Mouse (Mus musculus) cerebellum, adult 2 months (tissue): ENCODE data around the gene Zdhhc12. TPM values are rescaled to one million over a fixed set of nuclear protein-coding genes. Genes with fewer than 3 reads are reported as not detected.

Experiments used
- DNase-seq, 2 experiments: peaks; one replicate each; pipeline ENCODE4 v3.0.0; 2021
- H3K27ac ChIP-seq: fragments of 200-500 bp; 2 replicates; pipeline ENCODE4 v1.5.1; 2012; ENCODE audit warnings: low read length, control low read depth, inconsistent platforms; ENCODE audit not compliant: insufficient read depth
- H3K27me3 ChIP-seq: fragments of 200-500 bp; 2 replicates; pipeline ENCODE4 v1.6.1; 2012; ENCODE audit warnings: inconsistent platforms, mild to moderate bottlenecking, low read length, moderate library complexity; ENCODE audit not compliant: control insufficient read depth, insufficient read depth
- H3K4me1 ChIP-seq: fragments of 200-500 bp; 2 replicates; pipeline ENCODE4 v1.6.1; 2011; ENCODE audit warnings: low read length; ENCODE audit not compliant: control insufficient read depth, insufficient read depth
- H3K4me3 ChIP-seq: fragments of 200-500 bp; replicated peaks from 2 replicates; pipeline ENCODE3; 2011; ENCODE audit warnings: mild to moderate bottlenecking, low read depth, low read length, control low read depth; ENCODE audit not compliant: insufficient read depth
- CTCF ChIP-seq: fragments of 200-500 bp; IDR thresholded peaks from 2 replicates; pipeline ENCODE4 v1.5.1; 2011; ENCODE audit warnings: low read depth, mild to moderate bottlenecking, control low read depth, low read length, moderate library complexity, borderline replicate concordance; ENCODE audit not compliant: insufficient read depth
- POLR2A ChIP-seq: fragments of 200-500 bp; IDR thresholded peaks from 2 replicates; pipeline ENCODE4 v1.6.1; 2011; ENCODE audit warnings: low read length, control low read depth, borderline replicate concordance; ENCODE audit not compliant: insufficient read depth
- WGBS: fragments of 180-500 bp; shearing (Covaris S2); methylation state at CpG from one replicate; pipeline ENCODE4 v1.1.7; 2018; 5-methylcytosine and 5-hydroxymethylcytosine counted together
- polyA plus RNA-seq: library from polyadenylated mRNA; depleted of rRNA; stranded (reverse); fragments of >200 nt; gene quantifications from 2 replicates; pipeline ENCODE4 v1.2.3, GENCODE M21; 2012

Gene Zdhhc12
- polyA plus RNA-seq, 1 experiment = 15.5 TPM

- H3K27ac ChIP-seq = no peak overlapping the region
- no peak overlapping the region for H3K4me3 ChIP-seq
- peaks cover 2% of the 10 kb centered on the region; the same call in 1 of the 2 replicates for H3K4me1 ChIP-seq
- no peaks in the 10 kb centered on the region for H3K27me3 ChIP-seq
- DNase-seq = no peak
- TF ChIP-seq POLR2A = no peak
- WGBS = 90% methylated on average over 4 of the region's 4 CpGs
These were observed 36.7 kb upstream of the Zdhhc12 start for GRCm38 (mm10) chr2:30130156-30130555.

- no peak overlapping the region for H3K27ac ChIP-seq
- H3K27me3 ChIP-seq = no peaks in the 10 kb centered on the region
- WGBS = 31% methylated on average over 2 of the region's 2 CpGs
- no peak overlapping the region for H3K4me3 ChIP-seq
- H3K4me1 ChIP-seq = peaks cover 3% of the 10 kb centered on the region; the same call in 1 of the 2 replicates
- TF ChIP-seq CTCF (peak; percentile 34; the same call in 1 of the 2 replicates), POLR2A (no peak)
- peak in 1 of 2 experiments; percentile 53 for DNase-seq
These were observed 35.3 kb upstream of the Zdhhc12 start for GRCm38 (mm10) chr2:30128789-30129188.

GRCm38 (mm10) chr2:30124472-30125274 is 31.2 kb upstream of the Zdhhc12 start, which contains the start of gene Zer1:
Gene Zer1, minus strand, starts transcription at chr2:30124585.
- H3K27me3 ChIP-seq = no peaks in the 10 kb centered on the region
- WGBS = 5% methylated on average over 31 of the region's 31 CpGs
- DNase-seq = peak; percentile 96
- TF ChIP-seq CTCF = no peak
- peak; percentile 93; the same call in 1 of the 2 replicates for TF ChIP-seq POLR2A
- H3K4me3 ChIP-seq = peak within 1 kb of the TSS; percentile 98
- peaks cover 26% of the 10 kb centered on the region for H3K4me1 ChIP-seq
- H3K27ac ChIP-seq = peak within 1 kb of the TSS; percentile 97

GRCm38 (mm10) chr2:30123729-30124471 is 30.5 kb upstream of the Zdhhc12 start:
- DNase-seq = no peak
- Histone ChIP-seq H3K27ac (peak overlapping the region; percentile 97), H3K27me3 (no peaks in the 10 kb centered on the region), H3K4me3 (peak overlapping the region; percentile 98), H3K4me1 (peaks cover 32% of the 10 kb centered on the region)
- WGBS = under 1% methylated on average over 40 of the region's 44 CpGs
- TF ChIP-seq POLR2A (no peak), CTCF (no peak)

GRCm38 (mm10) chr2:30122766-30123165 is 29.3 kb upstream of the Zdhhc12 start:
- WGBS = 69% methylated on average over 5 of the region's 5 CpGs
- no peak for DNase-seq
- Histone ChIP-seq H3K27ac (no peak overlapping the region), H3K27me3 (no peaks in the 10 kb centered on the region), H3K4me3 (peak overlapping the region; percentile 98), H3K4me1 (peaks cover 32% of the 10 kb centered on the region)
- TF ChIP-seq POLR2A (no peak), CTCF (no peak)

GRCm38 (mm10) chr2:30120269-30120668 is 26.8 kb upstream of the Zdhhc12 start:
- H3K27ac ChIP-seq = no peak overlapping the region
- 47% methylated on average over 4 of the region's 4 CpGs for WGBS
- DNase-seq = no peak
- H3K27me3 ChIP-seq = no peaks in the 10 kb centered on the region
- peaks cover 31% of the 10 kb centered on the region for H3K4me1 ChIP-seq
- no peak overlapping the region for H3K4me3 ChIP-seq
- TF ChIP-seq POLR2A (no peak), CTCF (no peak)

- TF ChIP-seq CTCF (no peak), POLR2A (no peak)
- peak in 1 of 2 experiments; percentile 38 for DNase-seq
- Histone ChIP-seq H3K27me3 (no peaks in the 10 kb centered on the region), H3K4me3 (no peak overlapping the region), H3K4me1 (peaks cover 29% of the 10 kb centered on the region), H3K27ac (peak overlapping the region; percentile 66)
- WGBS = 6% methylated on average over 6 of the region's 6 CpGs
These were observed 26.2 kb upstream of the Zdhhc12 start for GRCm38 (mm10) chr2:30119641-30120051.
